Mouse (Mus musculus) midbrain, embryonic 10.5 days (tissue): ENCODE results near the gene Ykt6. TPM values are rescaled to one million over a fixed set of nuclear protein-coding genes. Genes with fewer than 3 reads are reported as not detected.

ENCODE experiments used
- DNase-seq: peaks from one replicate; pipeline ENCODE4 v3.0.0-alpha.2; 2017; ENCODE audit warnings: low spot score
- H3K27ac ChIP-seq: fragments of 300-500 bp; sonication (generic); replicated peaks from 2 replicates; pipeline ENCODE4 v1.5.1; 2016; ENCODE audit warnings: mild to moderate bottlenecking
- H3K27me3 ChIP-seq: fragments of 300-500 bp; sonication (generic); 2 replicates; pipeline ENCODE4 v1.6.1; 2016; ENCODE audit warnings: low read depth, mild to moderate bottlenecking; ENCODE audit not compliant: poor library complexity, severe bottlenecking
- H3K36me3 ChIP-seq: fragments of 300-500 bp; sonication (generic); 2 replicates; pipeline ENCODE4 v1.6.1; 2016; ENCODE audit warnings: mild to moderate bottlenecking, moderate library complexity
- H3K4me1 ChIP-seq: fragments of 300-500 bp; sonication (generic); 2 replicates; pipeline ENCODE4 v1.6.1; 2016
- H3K4me3 ChIP-seq: fragments of 300-500 bp; sonication (generic); 2 replicates; pipeline ENCODE4 v1.5.1; 2016; ENCODE audit warnings: mild to moderate bottlenecking, moderate library complexity
- H3K9me3 ChIP-seq: fragments of 300-500 bp; sonication (generic); replicated peaks from 2 replicates; pipeline ENCODE4 v1.6.1; 2016; ENCODE audit warnings: mild to moderate bottlenecking
- WGBS: fragments of 180-500 bp; shearing (Covaris S2); methylation state at CpG from one replicate; pipeline ENCODE4 v1.1.7; 2016; 5-methylcytosine and 5-hydroxymethylcytosine counted together
- polyA plus RNA-seq: library from polyadenylated mRNA; unstranded; fragments of >200 nt; fragmentation: Nextera tagmentation; extraction: Ambion mirVana; gene quantifications from 2 replicates; pipeline ENCODE4 v1.2.1, GENCODE M21; 2016

Gene Ykt6
- 54.5 and 60.4 TPM in 2 replicates for polyA plus RNA-seq

GRCm38 (mm10) chr11:5955546-5956276 lies at the start of gene Ykt6:
Ykt6 (plus strand) TSS chr11:5955693.
- Histone ChIP-seq H3K36me3 (peaks cover 22% of the 10 kb centered on the region), H3K27me3 (no peaks in the 10 kb centered on the region), H3K27ac (peak within 1 kb of the TSS; percentile 89), H3K9me3 (no peaks in the 10 kb centered on the region), H3K4me1 (peaks cover 25% of the 10 kb centered on the region), H3K4me3 (peak within 1 kb of the TSS; percentile 85)
- WGBS: under 1% methylated on average over 71 of the region's 71 CpGs
- DNase-seq: peak; percentile 96

DNA sequence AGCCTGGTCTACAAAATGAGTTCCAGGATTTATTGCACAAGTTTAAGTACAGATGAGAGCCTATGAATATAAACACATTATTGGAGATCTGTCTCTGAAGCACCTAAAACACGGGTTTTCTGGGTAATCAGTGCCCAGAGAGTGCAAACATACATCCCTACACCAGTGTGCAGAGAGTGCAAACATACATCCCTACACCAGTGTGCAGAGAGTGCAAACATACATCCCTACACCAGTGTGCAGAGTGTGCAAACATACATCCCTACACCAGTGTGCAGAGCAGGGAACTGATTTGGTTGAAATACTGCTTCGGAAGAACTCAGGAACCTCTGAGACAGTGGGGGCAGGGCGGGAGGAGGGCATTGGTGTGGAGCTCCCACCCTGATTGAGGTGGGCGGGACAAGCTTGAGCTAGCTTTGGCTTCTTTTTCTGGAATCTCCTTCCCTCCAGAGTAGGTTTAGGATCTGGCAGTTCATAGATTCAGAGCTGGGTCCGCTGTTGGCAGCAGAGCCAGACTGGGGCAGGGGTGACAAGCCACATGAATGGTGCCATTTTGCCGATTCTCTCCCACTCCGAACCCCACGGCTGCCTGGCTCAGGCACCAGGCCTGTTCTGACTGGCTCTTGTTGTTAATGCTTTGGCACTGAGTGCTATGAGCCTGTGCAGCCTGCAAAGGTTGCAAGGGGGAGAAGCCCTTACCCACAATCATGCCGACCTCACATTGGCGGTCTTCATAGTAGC lies 49.5 kb upstream of the Ykt6 start:
- Histone ChIP-seq H3K4me1 (peaks cover 32% of the 10 kb centered on the region), H3K27ac (no peak overlapping the region), H3K4me3 (no peak overlapping the region), H3K36me3 (no peaks in the 10 kb centered on the region), H3K9me3 (no peaks in the 10 kb centered on the region), H3K27me3 (peaks cover 33% of the 10 kb centered on the region)
- WGBS: 85% methylated on average over 10 of the region's 10 CpGs
- no peak for DNase-seq

- Histone ChIP-seq H3K4me1 (peaks cover 21% of the 10 kb centered on the region), H3K27me3 (peaks cover 23% of the 10 kb centered on the region), H3K36me3 (no peaks in the 10 kb centered on the region), H3K9me3 (no peaks in the 10 kb centered on the region), H3K4me3 (no peak overlapping the region), H3K27ac (no peak overlapping the region)
- no peak for DNase-seq
- WGBS: 52% methylated on average over 5 of the region's 5 CpGs
Observed at GRCm38 (mm10) chr11:5907096-5907495, 48.4 kb upstream of the Ykt6 start.

DNA sequence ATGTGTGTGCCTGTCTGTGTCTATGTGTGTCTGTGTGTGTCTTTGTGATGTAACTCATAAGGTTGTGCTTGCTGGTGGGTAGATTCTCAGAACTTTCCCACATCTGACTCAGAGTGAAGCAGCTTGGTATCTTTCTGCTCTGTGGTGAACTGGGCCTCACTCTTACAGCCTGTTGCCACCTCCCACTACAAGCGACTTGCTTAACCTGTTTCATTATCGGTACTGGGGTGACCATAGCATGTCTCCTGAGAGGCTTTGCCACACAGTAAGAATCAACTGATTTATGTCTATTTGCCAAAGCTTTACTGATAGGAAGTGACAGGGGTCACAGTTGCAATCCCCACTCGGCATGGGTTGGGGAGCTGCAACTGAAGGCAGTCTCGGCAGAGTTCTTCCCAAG lies 46.9 kb upstream of the Ykt6 start:
- WGBS: 84% methylated on average over 4 of the region's 4 CpGs
- Histone ChIP-seq H3K36me3 (no peaks in the 10 kb centered on the region), H3K9me3 (no peaks in the 10 kb centered on the region), H3K27ac (no peak overlapping the region), H3K4me3 (no peak overlapping the region), H3K4me1 (peaks cover 17% of the 10 kb centered on the region; the same call in 1 of the 2 replicates), H3K27me3 (peaks cover 9% of the 10 kb centered on the region; the same call in 1 of the 2 replicates)
- no peak for DNase-seq

DNA sequence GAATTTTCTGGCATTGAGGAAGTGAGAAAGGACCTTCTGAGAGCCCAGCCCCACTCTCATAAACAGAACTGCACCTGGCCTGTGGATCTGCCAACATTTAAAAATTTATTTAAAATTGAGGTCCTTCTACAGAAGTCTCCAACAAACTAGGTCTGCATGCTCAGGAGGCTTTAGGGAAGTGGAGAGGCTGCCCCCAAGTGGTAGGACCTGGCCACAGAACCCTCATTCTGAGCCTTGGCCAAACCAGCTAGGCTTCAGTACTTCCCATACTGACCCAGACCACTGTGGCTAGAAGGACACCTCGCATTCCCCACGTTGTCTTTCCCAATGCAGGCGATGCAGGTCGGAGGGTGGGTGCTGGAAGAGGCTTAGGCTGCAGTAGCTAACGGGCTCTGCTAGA lies 42.9 kb upstream of the Ykt6 start:
- Histone ChIP-seq H3K4me1 (0 out of 2 replicates have a peak, but pooled peaks cover 14% of the 10 kb centered on the region), H3K27me3 (0 out of 2 replicates have a peak, but pooled peaks cover 7% of the 10 kb centered on the region), H3K9me3 (no peaks in the 10 kb centered on the region), H3K36me3 (no peaks in the 10 kb centered on the region), H3K4me3 (no peak overlapping the region), H3K27ac (no peak overlapping the region; the same call in 1 of the 2 replicates)
- DNase-seq: peak; percentile 45
- 35% methylated on average over 5 of the region's 5 CpGs for WGBS

- 0 out of 2 replicates have a peak, but pooled peaks cover 7% of the 10 kb centered on the region for H3K27me3 ChIP-seq
- H3K4me3 ChIP-seq: no peak overlapping the region
- no peaks in the 10 kb centered on the region for H3K36me3 ChIP-seq
- H3K9me3 ChIP-seq: no peaks in the 10 kb centered on the region
- H3K4me1 ChIP-seq: 0 out of 2 replicates have a peak, but pooled peaks cover 14% of the 10 kb centered on the region
- WGBS: 78% methylated on average over 8 of the region's 8 CpGs
- no peak overlapping the region for H3K27ac ChIP-seq
- no peak for DNase-seq
Observed at GRCm38 (mm10) chr11:5913256-5913655, 42.2 kb upstream of the Ykt6 start.

DNA sequence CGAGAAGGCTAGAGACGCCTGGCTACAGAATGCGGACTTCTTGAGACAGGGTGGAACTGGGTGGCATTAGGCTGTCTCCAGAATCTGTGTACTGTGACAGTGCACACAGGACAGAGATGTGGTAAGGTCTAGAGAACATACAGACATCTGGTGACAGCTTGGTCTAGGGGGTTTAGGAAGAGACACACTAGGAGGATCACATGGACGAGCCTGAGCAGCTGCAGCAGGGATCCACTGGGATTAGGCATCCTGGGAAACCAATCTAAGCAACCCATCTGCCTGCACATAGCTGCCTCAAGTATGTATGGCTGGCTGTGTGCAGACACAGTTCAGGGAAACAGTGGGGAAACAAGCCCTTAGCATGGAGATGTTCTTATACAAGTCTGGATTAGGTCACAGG lies 41.6 kb upstream of the Ykt6 start:
- no peaks in the 10 kb centered on the region for H3K36me3 ChIP-seq
- no peak for DNase-seq
- H3K4me3 ChIP-seq: no peak overlapping the region
- 0 out of 2 replicates have a peak, but pooled peaks cover 7% of the 10 kb centered on the region for H3K27me3 ChIP-seq
- H3K9me3 ChIP-seq: no peaks in the 10 kb centered on the region
- 80% methylated on average over 4 of the region's 4 CpGs for WGBS
- H3K4me1 ChIP-seq: 0 out of 2 replicates have a peak, but pooled peaks cover 14% of the 10 kb centered on the region
- no peak overlapping the region for H3K27ac ChIP-seq

DNA sequence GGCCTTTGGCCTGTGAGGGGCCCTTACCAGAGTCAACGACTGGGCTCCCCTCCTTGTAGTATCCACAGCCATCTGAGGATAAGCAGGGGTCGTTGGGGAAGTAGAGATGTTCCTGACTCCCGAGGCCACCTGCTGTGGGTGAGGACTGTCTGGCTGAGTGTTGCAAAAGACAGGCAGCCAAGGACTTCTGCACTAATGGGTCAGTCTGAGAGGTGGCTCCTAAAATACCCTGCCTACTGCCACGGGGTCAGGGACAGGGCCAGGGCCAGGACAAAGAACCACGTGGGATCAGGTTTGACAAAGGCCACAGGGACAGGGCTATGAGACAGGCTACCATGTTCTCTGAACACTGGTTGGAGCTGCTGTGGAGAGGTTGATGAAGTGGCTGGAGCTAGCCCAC lies 40.6 kb upstream of the Ykt6 start:
- H3K27ac ChIP-seq: 0 out of 2 replicates have a peak overlapping the region, but pooled peaks have one; percentile 23

GRCm38 (mm10) chr11:5915429-5916177 lies 39.9 kb upstream of the Ykt6 start:
- peaks cover 19% of the 10 kb centered on the region; the same call in 1 of the 2 replicates for H3K4me1 ChIP-seq
- H3K4me3 ChIP-seq: no peak overlapping the region
- 88% methylated on average over 5 of the region's 5 CpGs for WGBS
- no peaks in the 10 kb centered on the region for H3K36me3 ChIP-seq
- H3K9me3 ChIP-seq: no peaks in the 10 kb centered on the region
- 0 out of 2 replicates have a peak, but pooled peaks cover 7% of the 10 kb centered on the region for H3K27me3 ChIP-seq
- H3K27ac ChIP-seq: no peak overlapping the region
- no peak for DNase-seq

More for the DNA sequence above, 40.6 kb upstream of the Ykt6 start:
- Histone ChIP-seq H3K9me3 (no peaks in the 10 kb centered on the region), H3K36me3 (no peaks in the 10 kb centered on the region), H3K27me3 (0 out of 2 replicates have a peak, but pooled peaks cover 7% of the 10 kb centered on the region), H3K4me3 (no peak overlapping the region), H3K4me1 (0 out of 2 replicates have a peak, but pooled peaks cover 14% of the 10 kb centered on the region)
- DNase-seq: no peak
- 61% methylated on average over 5 of the region's 5 CpGs for WGBS

- DNase-seq: no peak
- WGBS: 80% methylated on average over 8 of the region's 8 CpGs
- H3K9me3 ChIP-seq: no peaks in the 10 kb centered on the region
- no peak overlapping the region for H3K4me3 ChIP-seq
- H3K27me3 ChIP-seq: 0 out of 2 replicates have a peak, but pooled peaks cover 8% of the 10 kb centered on the region
- H3K4me1 ChIP-seq: peaks cover 19% of the 10 kb centered on the region; the same call in 1 of the 2 replicates
- H3K36me3 ChIP-seq: no peaks in the 10 kb centered on the region
- H3K27ac ChIP-seq: no peak overlapping the region
Observed at GRCm38 (mm10) chr11:5916178-5916548, 39.3 kb upstream of the Ykt6 start.

DNA sequence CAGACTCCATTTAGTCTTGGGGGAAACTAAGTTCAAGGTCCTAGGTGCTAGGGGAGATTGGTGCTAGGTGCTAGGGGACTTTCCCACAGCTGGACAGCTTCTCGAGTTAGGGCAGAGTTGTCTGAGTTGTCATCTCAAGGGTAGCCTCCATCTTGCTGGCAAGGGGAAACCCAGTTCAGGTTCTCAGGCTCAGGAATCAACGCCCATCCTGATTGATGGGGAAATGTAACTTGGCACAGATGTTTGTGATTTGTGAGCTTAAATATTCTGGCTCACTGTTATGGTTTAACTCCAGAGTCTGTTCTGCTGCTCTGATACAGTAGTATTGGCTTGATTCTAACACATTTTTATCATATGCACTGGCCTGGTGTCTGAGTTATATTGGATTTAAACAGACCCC lies 37.4 kb upstream of the Ykt6 start:
- WGBS: 78% methylated on average over 2 of the region's 2 CpGs
- Histone ChIP-seq H3K4me3 (no peak overlapping the region), H3K36me3 (no peaks in the 10 kb centered on the region), H3K4me1 (peaks cover 15% of the 10 kb centered on the region; the same call in 1 of the 2 replicates), H3K27me3 (0 out of 2 replicates have a peak, but pooled peaks cover 12% of the 10 kb centered on the region), H3K27ac (no peak overlapping the region), H3K9me3 (no peaks in the 10 kb centered on the region)
- DNase-seq: no peak

DNA sequence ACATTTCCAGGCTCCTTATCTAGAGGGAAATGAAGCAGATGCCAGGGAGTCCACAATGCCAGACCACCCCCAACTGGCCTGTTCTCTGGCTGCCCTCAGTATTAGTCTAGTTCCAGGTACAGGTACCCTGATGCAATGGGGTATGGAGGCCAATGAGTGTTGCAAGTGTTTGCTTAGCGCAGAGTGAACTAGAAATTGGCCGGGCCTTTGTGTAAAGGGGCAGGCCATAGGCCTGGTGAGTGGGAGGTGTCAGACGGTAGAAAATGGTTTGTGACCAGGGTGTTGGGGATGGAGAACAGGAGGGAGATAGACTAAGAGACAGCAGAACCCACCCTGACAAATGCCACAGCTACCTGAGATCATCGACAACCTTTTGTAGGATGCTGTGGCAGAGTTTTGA lies 35.9 kb upstream of the Ykt6 start:
- H3K27me3 ChIP-seq: 0 out of 2 replicates have a peak, but pooled peaks cover 6% of the 10 kb centered on the region
- no peaks in the 10 kb centered on the region for H3K9me3 ChIP-seq
- H3K36me3 ChIP-seq: no peaks in the 10 kb centered on the region
- H3K4me3 ChIP-seq: no peak overlapping the region
- 94% methylated on average over 4 of the region's 4 CpGs for WGBS
- H3K4me1 ChIP-seq: peaks cover 9% of the 10 kb centered on the region; the same call in 1 of the 2 replicates
- H3K27ac ChIP-seq: no peak overlapping the region
- DNase-seq: no peak
